Mouse (Mus musculus): ENCODE results near the gene Padi3.

DNA sequence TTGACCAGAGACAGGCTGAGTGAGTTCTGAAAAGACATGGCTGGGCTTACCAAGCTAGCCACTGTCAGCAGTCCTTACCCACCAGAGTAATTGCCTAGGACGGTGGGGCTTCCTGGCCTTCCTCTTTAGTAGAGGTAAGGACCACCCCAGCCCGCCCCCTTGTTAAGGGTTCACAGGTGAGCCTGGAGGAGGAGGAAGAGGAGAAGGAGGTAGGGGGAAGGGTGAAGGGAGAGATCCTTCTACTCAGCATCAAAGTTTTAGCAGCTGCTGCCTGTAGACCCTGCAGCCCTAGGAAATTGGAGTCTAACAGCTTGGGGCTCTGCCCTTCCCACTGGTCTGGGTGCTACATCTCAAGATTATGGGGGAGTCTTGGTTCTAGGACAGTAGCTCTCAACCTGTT lies 67.9 kb downstream of the Padi3 start, which contains the start of gene Padi6:
- TF ChIP-seq CTCF (IDR thresholded peaks at IDR 0.05; ENCODE audit: low read depth), result no peak
- no peak for TF ChIP-seq EP300 (IDR thresholded peaks at IDR 0.05; ENCODE audit: low read depth)
